Mouse (Mus musculus): ENCODE measurements around the gene Foxa3. TPM values are rescaled to one million over a fixed set of nuclear protein-coding genes. Genes with fewer than 3 reads are reported as not detected.

The Foxa3 gene
- total RNA-seq, 1 experiment = 1.7 TPM

GRCm38 (mm10) chr7:18998835-18999234, 24.5 kb downstream of the Foxa3 start:
- Histone ChIP-seq H3K4me1 (ENCODE audit: control insufficient read depth in 2 of 2, insufficient read depth in 2 of 2, low read length in 2 of 2, poor library complexity in 1 of 2) (peaks cover 0 to 8% of the 10 kb centered on the region in 2 experiments; a peak in 2 of 4 replicates), H3K27ac (ENCODE audit: insufficient read depth, low read depth, low read length, poor library complexity, severe bottlenecking) (no peak overlapping the region), H3K4me3 (ENCODE audit: insufficient read depth in 1 of 2, low read depth in 1 of 2, low read length in 2 of 2, poor library complexity in 1 of 2, severe bottlenecking in 1 of 2) (no peak overlapping the region), H3K9ac (ENCODE audit: insufficient read depth, low read depth, low read length, poor library complexity, severe bottlenecking) (no peak overlapping the region), H3K36me3 (ENCODE audit: control insufficient read depth, insufficient read depth, low read length, poor library complexity, severe bottlenecking) (no peaks in the 10 kb centered on the region; the same call in 1 of the 2 replicates), H3K9me3 (ENCODE audit: control insufficient read depth, insufficient read depth, low read depth, low read length) (no peaks in the 10 kb centered on the region)
- DNase-seq (ENCODE audit: low read depth, low spot score) = no peak
- in situ Hi-C loops (cut with MboI; ENCODE audit: low sequenced_read_pairs in 2 of 2, unreplicated experiment in 2 of 2) = no loop called here
- TF ChIP-seq ZC3H11A (IDR thresholded peaks at IDR 0.05; ENCODE audit: borderline replicate concordance, low read depth, low read length) (no peak), CHD2 (IDR thresholded peaks at IDR 0.05; ENCODE audit: low read depth, low read length) (no peak), MAFK (IDR thresholded peaks at IDR 0.05; ENCODE audit: insufficient read depth, low read depth, low read length) (no peak), ZNF384 (IDR thresholded peaks at IDR 0.05; ENCODE audit: low read depth, low read length) (no peak), HCFC1 (IDR thresholded peaks at IDR 0.05; ENCODE audit: borderline replicate concordance, insufficient read depth, low read length) (no peak)

- H3K9me3 ChIP-seq (ENCODE audit: control insufficient read depth, insufficient read depth, low read depth, low read length) = no peaks in the 10 kb centered on the region
- H3K4me3 ChIP-seq (ENCODE audit: insufficient read depth in 1 of 2, low read depth in 1 of 2, low read length in 2 of 2, poor library complexity in 1 of 2, severe bottlenecking in 1 of 2) = no peak overlapping the region
- no peak overlapping the region for H3K27ac ChIP-seq (ENCODE audit: insufficient read depth, low read depth, low read length, poor library complexity, severe bottlenecking)
- in situ Hi-C loops (cut with MboI; ENCODE audit: low sequenced_read_pairs in 2 of 2, unreplicated experiment in 2 of 2) = no loop called here
- no peak overlapping the region for H3K9ac ChIP-seq (ENCODE audit: insufficient read depth, low read depth, low read length, poor library complexity, severe bottlenecking)
- TF ChIP-seq ZC3H11A (IDR thresholded peaks at IDR 0.05; ENCODE audit: borderline replicate concordance, low read depth, low read length) (no peak), CHD2 (IDR thresholded peaks at IDR 0.05; ENCODE audit: low read depth, low read length) (no peak), HCFC1 (IDR thresholded peaks at IDR 0.05; ENCODE audit: borderline replicate concordance, insufficient read depth, low read length) (no peak)
- no peak for DNase-seq (ENCODE audit: low read depth, low spot score)
- H3K36me3 ChIP-seq (ENCODE audit: control insufficient read depth, insufficient read depth, low read length, poor library complexity, severe bottlenecking) = no peaks in the 10 kb centered on the region; the same call in 1 of the 2 replicates
- peaks cover 0 to 3% of the 10 kb centered on the region in 2 experiments; a peak in 1 of 4 replicates for H3K4me1 ChIP-seq (ENCODE audit: control insufficient read depth in 2 of 2, insufficient read depth in 2 of 2, low read length in 2 of 2, poor library complexity in 1 of 2)
Measured at GRCm38 (mm10) chr7:18993036-18993435, 30.3 kb downstream of the Foxa3 start.

GRCm38 (mm10) chr7:18992294-18992675, 31.1 kb downstream of the Foxa3 start:
- no peak for DNase-seq (ENCODE audit: low read depth, low spot score)
- Histone ChIP-seq H3K4me1 (ENCODE audit: control insufficient read depth in 2 of 2, insufficient read depth in 2 of 2, low read length in 2 of 2, poor library complexity in 1 of 2) (peaks cover 0 to 3% of the 10 kb centered on the region in 2 experiments; a peak in 1 of 4 replicates), H3K4me3 (ENCODE audit: insufficient read depth in 1 of 2, low read depth in 1 of 2, low read length in 2 of 2, poor library complexity in 1 of 2, severe bottlenecking in 1 of 2) (peak overlapping the region; percentile 59 to 70), H3K36me3 (ENCODE audit: control insufficient read depth, insufficient read depth, low read length, poor library complexity, severe bottlenecking) (no peaks in the 10 kb centered on the region), H3K9ac (ENCODE audit: insufficient read depth, low read depth, low read length, poor library complexity, severe bottlenecking) (peak overlapping the region; percentile 44), H3K27ac (ENCODE audit: insufficient read depth, low read depth, low read length, poor library complexity, severe bottlenecking) (no peak overlapping the region), H3K9me3 (ENCODE audit: control insufficient read depth, insufficient read depth, low read depth, low read length) (no peaks in the 10 kb centered on the region)
- no peak for TF ChIP-seq CHD2 (IDR thresholded peaks at IDR 0.05; ENCODE audit: low read depth, low read length)
- TF ChIP-seq ZNF384 (IDR thresholded peaks at IDR 0.05; ENCODE audit: low read depth, low read length) = no peak
- no peak for TF ChIP-seq MAFK (IDR thresholded peaks at IDR 0.05; ENCODE audit: insufficient read depth, low read depth, low read length)
- no peak for TF ChIP-seq HCFC1 (IDR thresholded peaks at IDR 0.05; ENCODE audit: borderline replicate concordance, insufficient read depth, low read length)
- no peak for TF ChIP-seq ZC3H11A (IDR thresholded peaks at IDR 0.05; ENCODE audit: borderline replicate concordance, low read depth, low read length)
- in situ Hi-C loops (cut with MboI; ENCODE audit: low sequenced_read_pairs in 2 of 2, unreplicated experiment in 2 of 2) = no loop called here

- in situ Hi-C loops (cut with MboI; ENCODE audit: low sequenced_read_pairs in 2 of 2, unreplicated experiment in 2 of 2) = no loop called here
- Histone ChIP-seq H3K4me1 (ENCODE audit: control insufficient read depth in 2 of 2, insufficient read depth in 2 of 2, low read length in 2 of 2, poor library complexity in 1 of 2) (peaks cover 0 to 3% of the 10 kb centered on the region in 2 experiments; a peak in 1 of 4 replicates), H3K4me3 (ENCODE audit: insufficient read depth in 1 of 2, low read depth in 1 of 2, low read length in 2 of 2, poor library complexity in 1 of 2, severe bottlenecking in 1 of 2) (peak overlapping the region; percentile 59 to 70), H3K9ac (ENCODE audit: insufficient read depth, low read depth, low read length, poor library complexity, severe bottlenecking) (peak overlapping the region; percentile 44), H3K36me3 (ENCODE audit: control insufficient read depth, insufficient read depth, low read length, poor library complexity, severe bottlenecking) (no peaks in the 10 kb centered on the region), H3K9me3 (ENCODE audit: control insufficient read depth, insufficient read depth, low read depth, low read length) (no peaks in the 10 kb centered on the region), H3K27ac (ENCODE audit: insufficient read depth, low read depth, low read length, poor library complexity, severe bottlenecking) (no peak overlapping the region)
- TF ChIP-seq ZNF384 (IDR thresholded peaks at IDR 0.05; ENCODE audit: low read depth, low read length) (no peak), HCFC1 (IDR thresholded peaks at IDR 0.05; ENCODE audit: borderline replicate concordance, insufficient read depth, low read length) (no peak), ZC3H11A (IDR thresholded peaks at IDR 0.05; ENCODE audit: borderline replicate concordance, low read depth, low read length) (no peak)
- DNase-seq (ENCODE audit: low read depth, low spot score) = no peak
Measured at GRCm38 (mm10) chr7:18991660-18992293, 31.6 kb downstream of the Foxa3 start.
